Mouse (Mus musculus) limb, embryonic 14.5 days (tissue): ENCODE data around the gene Mlst8. TPM values are rescaled to one million over a fixed set of nuclear protein-coding genes. Genes with fewer than 3 reads are reported as not detected.
"Not testable (repeated sequence)": the region's sequence is repeated elsewhere in the genome, so short reads cannot be mapped to it uniquely, and the experiment has no call there.

Experiments
- ATAC-seq: fragments of 200-750 bp; cut with Nextera tagmentation; 2 replicates; pipeline ENCODE4 v1.8.0; 2017; ENCODE audit warnings: low read depth, moderate number of reproducible peaks, moderate TSS enrichment; ENCODE audit not compliant: low FRiP score
- DNase-seq: peaks from one replicate; pipeline ENCODE4 v3.0.0-alpha.2; 2015; ENCODE audit warnings: low spot score
- H3K27ac ChIP-seq: fragments of 300-500 bp; sonication (generic); replicated peaks from 2 replicates; pipeline ENCODE4 v1.5.1; 2014; ENCODE audit warnings: low read depth, mild to moderate bottlenecking, low read length, moderate library complexity, mixed read lengths
- H3K27me3 ChIP-seq: fragments of 300-500 bp; sonication (generic); 2 replicates; pipeline ENCODE4 v1.6.1; 2014; ENCODE audit warnings: low read length, mixed read lengths; ENCODE audit not compliant: control insufficient read depth, insufficient read depth
- H3K36me3 ChIP-seq: fragments of 300-500 bp; sonication (generic); 2 replicates; pipeline ENCODE4 v1.6.1; 2014; ENCODE audit warnings: mild to moderate bottlenecking, low read length, moderate library complexity, mixed read lengths; ENCODE audit not compliant: control insufficient read depth, insufficient read depth
- H3K4me1 ChIP-seq: fragments of 300-500 bp; sonication (generic); 2 replicates; pipeline ENCODE4 v1.6.1; 2014; ENCODE audit warnings: antibody characterized with exemption, low read length, mixed read lengths; ENCODE audit not compliant: control insufficient read depth, insufficient read depth
- H3K4me2 ChIP-seq: fragments of 300-500 bp; sonication (generic); replicated peaks from 2 replicates; pipeline ENCODE4 v1.6.1; 2014; ENCODE audit warnings: low read depth, mild to moderate bottlenecking, low read length, moderate library complexity; ENCODE audit not compliant: severe bottlenecking
- H3K4me3 ChIP-seq: fragments of 300-500 bp; sonication (generic); replicated peaks from 2 replicates; pipeline ENCODE4 v1.5.1; 2014; ENCODE audit warnings: low read length
- H3K9ac ChIP-seq: fragments of 300-500 bp; sonication (generic); 2 replicates; pipeline ENCODE4 v1.6.1; 2014; ENCODE audit warnings: mild to moderate bottlenecking, low read depth, low read length, moderate library complexity; ENCODE audit not compliant: severe bottlenecking
- H3K9me3 ChIP-seq: fragments of 300-500 bp; sonication (generic); 2 replicates; pipeline ENCODE4 v1.6.1; 2016; ENCODE audit warnings: low read length; ENCODE audit not compliant: control insufficient read depth
- POLR2A ChIP-seq: fragments of 200-500 bp; IDR thresholded peaks from 2 replicates; pipeline ENCODE4 v1.8.0; 2012; ENCODE audit warnings: inconsistent platforms, mild to moderate bottlenecking, moderate library complexity, borderline replicate concordance; ENCODE audit not compliant: insufficient read depth, insufficient read length; ENCODE audit errors: extremely low read depth
- WGBS: fragments of 180-500 bp; shearing (Covaris S2); extraction: QIAGEN DNeasy Blood & Tissue Kit; methylation state at CpG from one replicate; pipeline ENCODE4 v1.1.7; 2014; 5-methylcytosine and 5-hydroxymethylcytosine counted together
- polyA plus RNA-seq, 2 experiments: library from polyadenylated mRNA; depleted of rRNA in 1 of 2; stranded (reverse) in 1 of 2; unstranded in 1 of 2; fragments of >200 nt; fragmentation: Nextera tagmentation in 1 of 2; extraction: Ambion mirVana in 1 of 2; gene quantifications; 2 replicates each; pipeline versions ENCODE4 v1.2.1 to v1.2.3; 2012 to 2014

Mlst8 gene
- polyA plus RNA-seq, 2 experiments = 27.8 to 46.3 TPM

DNA sequence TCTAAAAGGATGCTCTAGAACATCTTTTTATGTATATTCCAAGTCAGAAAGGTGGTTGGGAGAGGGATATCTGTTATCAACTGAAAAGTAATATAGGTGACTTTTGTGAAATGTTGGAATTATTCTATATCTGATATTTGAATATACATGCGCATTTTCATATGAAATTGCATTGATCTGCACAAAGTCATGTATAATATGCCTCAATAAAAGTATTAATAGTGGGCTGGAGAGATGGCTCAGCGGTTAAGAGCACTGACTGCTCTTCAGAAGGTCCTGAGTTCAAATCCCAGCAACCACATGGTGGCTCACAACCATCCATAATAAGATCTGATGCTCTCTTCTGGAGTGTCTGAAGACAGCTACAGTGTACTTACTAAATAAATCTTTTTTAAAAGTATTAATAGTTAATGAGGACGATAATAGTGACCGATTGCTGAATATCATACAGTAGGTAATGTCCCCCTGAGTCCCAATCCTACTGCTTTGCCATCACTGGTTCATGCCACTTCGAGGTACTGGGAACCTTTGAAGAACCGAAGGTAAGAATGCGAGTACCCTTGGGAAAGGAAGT lies 9.5 kb downstream of the Mlst8 start:
- Histone ChIP-seq H3K27me3 (no peaks in the 10 kb centered on the region), H3K27ac (peak overlapping the region; percentile 76; the same call in 1 of the 2 replicates), H3K4me2 (peak overlapping the region; percentile 98), H3K4me3 (peak overlapping the region; percentile 90), H3K9me3 (no peaks in the 10 kb centered on the region), H3K36me3 (peaks cover 15% of the 10 kb centered on the region; the same call in 1 of the 2 replicates), H3K9ac (peak overlapping the region; percentile 55), H3K4me1 (peaks cover 18% of the 10 kb centered on the region)
- TF ChIP-seq POLR2A = no peak
- no peak for DNase-seq
- 16% methylated on average over 7 of the region's 7 CpGs for WGBS
- no peak for ATAC-seq

DNA sequence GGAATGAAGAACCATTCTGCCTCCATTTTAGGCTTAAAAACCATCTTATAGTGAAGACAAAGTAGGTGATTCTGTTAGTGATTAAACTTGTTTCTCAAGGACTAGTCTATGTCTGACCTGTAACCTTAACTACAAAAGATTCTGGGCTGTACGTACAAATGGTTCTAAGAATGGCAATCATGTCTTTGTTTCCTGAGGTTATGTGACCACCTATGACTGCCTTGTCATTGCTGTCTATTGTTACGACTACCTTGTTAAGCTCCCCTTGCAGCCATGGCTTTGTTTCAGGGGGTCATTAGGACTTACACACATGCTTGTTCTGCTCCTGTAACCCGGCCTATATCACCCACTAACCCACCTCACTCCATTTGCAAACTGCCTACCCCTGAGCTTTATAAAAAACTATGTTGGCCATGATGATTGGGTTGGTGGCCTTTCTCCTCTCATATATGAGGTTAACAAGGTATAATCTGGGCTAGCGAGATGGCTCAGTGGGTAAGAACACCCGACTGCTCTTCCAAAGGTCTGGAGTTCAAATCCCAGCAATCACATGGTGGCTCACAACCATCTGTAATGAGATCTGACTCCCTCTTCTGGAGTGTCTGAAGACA lies 10.1 kb downstream of the Mlst8 start:
- Histone ChIP-seq H3K4me2 (no peak overlapping the region), H3K9me3 (no peaks in the 10 kb centered on the region), H3K4me3 (no peak overlapping the region), H3K36me3 (0 out of 2 replicates have a peak, but pooled peaks cover 9% of the 10 kb centered on the region), H3K4me1 (peaks cover 18% of the 10 kb centered on the region), H3K9ac (no peak overlapping the region), H3K27me3 (no peaks in the 10 kb centered on the region), H3K27ac (no peak overlapping the region)
- TF ChIP-seq POLR2A = no peak
- 88% methylated on average over 5 of the region's 5 CpGs for WGBS
- ATAC-seq = no peak
- no peak for DNase-seq

GRCm38 (mm10) chr17:24463374-24464133 lies 15.3 kb downstream of the Mlst8 start:
- Histone ChIP-seq H3K36me3 (no peaks in the 10 kb centered on the region), H3K27me3 (no peaks in the 10 kb centered on the region), H3K9me3 (no peaks in the 10 kb centered on the region), H3K4me3 (no peak overlapping the region), H3K4me1 (no peaks in the 10 kb centered on the region), H3K9ac (no peak overlapping the region), H3K4me2 (no peak overlapping the region), H3K27ac (no peak overlapping the region)
- TF ChIP-seq POLR2A = no peak
- no peak for ATAC-seq
- DNase-seq = no peak
- 54% methylated on average over 6 of the region's 6 CpGs for WGBS

DNA sequence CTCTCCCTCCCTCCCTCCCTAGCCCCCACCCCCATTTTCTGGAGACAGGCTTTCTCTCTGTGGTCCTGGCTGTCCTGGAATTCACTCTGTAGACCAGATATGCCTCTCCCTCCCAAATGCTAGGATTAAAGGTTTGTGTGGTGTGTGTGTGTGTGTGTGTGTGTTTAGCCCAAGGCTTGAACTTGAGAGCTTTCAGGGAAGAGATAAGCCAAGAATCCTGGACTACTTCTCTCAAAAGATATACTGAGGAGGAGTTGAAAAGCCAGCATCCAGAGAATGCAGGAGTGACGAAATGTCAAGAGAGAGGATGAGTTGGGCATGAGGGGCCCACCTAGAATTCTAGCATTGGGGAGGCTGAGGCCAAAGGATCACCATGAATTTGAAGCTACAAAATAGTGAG lies 15.9 kb downstream of the Mlst8 start:
- no peak overlapping the region for H3K9ac ChIP-seq
- H3K27me3 ChIP-seq = no peaks in the 10 kb centered on the region
- H3K9me3 ChIP-seq = no peaks in the 10 kb centered on the region
- H3K36me3 ChIP-seq = no peaks in the 10 kb centered on the region
- H3K4me2 ChIP-seq = no peak overlapping the region
- DNase-seq = no peak
- no peak for TF ChIP-seq POLR2A
- H3K4me3 ChIP-seq = no peak overlapping the region
- H3K27ac ChIP-seq = no peak overlapping the region
- 84% methylated on average over 1 of the region's 1 CpGs for WGBS
- ATAC-seq = no peak
- no peaks in the 10 kb centered on the region for H3K4me1 ChIP-seq

GRCm38 (mm10) chr17:24461580-24461979 lies 17.3 kb downstream of the Mlst8 start:
- no peak for TF ChIP-seq POLR2A
- Histone ChIP-seq H3K9me3 (no peaks in the 10 kb centered on the region), H3K4me1 (no peaks in the 10 kb centered on the region), H3K4me2 (no peak overlapping the region), H3K36me3 (no peaks in the 10 kb centered on the region), H3K9ac (no peak overlapping the region), H3K4me3 (no peak overlapping the region), H3K27ac (no peak overlapping the region), H3K27me3 (no peaks in the 10 kb centered on the region)
- 59% methylated on average over 2 of the region's 2 CpGs for WGBS
- ATAC-seq (no peak), DNase-seq (no peak)

GRCm38 (mm10) chr17:24455523-24456206 lies 23.2 kb downstream of the Mlst8 start:
- H3K9me3 ChIP-seq, H3K27me3 ChIP-seq, H3K27ac ChIP-seq, DNase-seq, H3K9ac ChIP-seq, H3K36me3 ChIP-seq: not testable (repeated sequence)
- WGBS = 52% methylated on average over 10 of the region's 10 CpGs
- Histone ChIP-seq H3K4me3 (peak overlapping the region; percentile 87), H3K4me1 (peaks cover 12% of the 10 kb centered on the region), H3K4me2 (peak overlapping the region; percentile 31)
- ATAC-seq = peak; percentile 9; the same call in 1 of the 2 replicates
